Mouse (Mus musculus): ENCODE data around the gene Pou2f2. TPM values are rescaled to one million over a fixed set of nuclear protein-coding genes. Genes with fewer than 3 reads are reported as not detected.

Pou2f2 gene
- total RNA-seq, 2 experiments from 2014 or later = 10.1 to 11.4 TPM

GRCm38 (mm10) chr7:25105411-25106160 lies 73.9 kb downstream of the Pou2f2 start:
- peak; percentile 88 to 90 for DNase-seq (ENCODE audit: low spot score in 2 of 2)

GRCm38 (mm10) chr7:25099581-25099980 lies 79.9 kb downstream of the Pou2f2 start:
- no peak for DNase-seq (ENCODE audit: low spot score in 2 of 2)

GRCm38 (mm10) chr7:25098169-25098568 lies 81.4 kb downstream of the Pou2f2 start:
- no peak for DNase-seq (ENCODE audit: low spot score in 2 of 2)

- no peak for DNase-seq (ENCODE audit: low spot score in 2 of 2)
These were observed 89.7 kb downstream of the Pou2f2 start for GRCm38 (mm10) chr7:25089875-25090274.

- no peak for DNase-seq (ENCODE audit: low spot score in 2 of 2)
These were observed 90.6 kb downstream of the Pou2f2 start for GRCm38 (mm10) chr7:25088968-25089367.

GRCm38 (mm10) chr7:25088531-25088930 lies 91.0 kb downstream of the Pou2f2 start:
- DNase-seq (ENCODE audit: low spot score in 2 of 2) = no peak

GRCm38 (mm10) chr7:25087972-25088371 lies 91.6 kb downstream of the Pou2f2 start:
- DNase-seq (ENCODE audit: low spot score in 2 of 2) = no peak

- no peak for DNase-seq (ENCODE audit: low spot score in 2 of 2)
These were observed 92.1 kb downstream of the Pou2f2 start for GRCm38 (mm10) chr7:25087256-25087912.

- DNase-seq (ENCODE audit: low spot score in 2 of 2) = no peak
These were observed 92.9 kb downstream of the Pou2f2 start for GRCm38 (mm10) chr7:25086656-25087055.

GRCm38 (mm10) chr7:25084621-25085020 lies 94.9 kb downstream of the Pou2f2 start:
- no peak for DNase-seq (ENCODE audit: low spot score in 2 of 2)

GRCm38 (mm10) chr7:25082510-25082909 lies 97.0 kb downstream of the Pou2f2 start:
- DNase-seq (ENCODE audit: low spot score in 2 of 2) = no peak

GRCm38 (mm10) chr7:25080431-25080830 lies 99.1 kb downstream of the Pou2f2 start:
- no peak for DNase-seq (ENCODE audit: low spot score in 2 of 2)

- DNase-seq (ENCODE audit: low spot score in 2 of 2) = no peak
These were observed 100.0 kb downstream of the Pou2f2 start for GRCm38 (mm10) chr7:25079496-25080026.

GRCm38 (mm10) chr7:25077414-25077755 lies 102.1 kb downstream of the Pou2f2 start:
- no peak for DNase-seq (ENCODE audit: low spot score in 2 of 2)

- DNase-seq (ENCODE audit: low spot score in 2 of 2) = peak; percentile 97 to 99
These were observed 102.7 kb downstream of the Pou2f2 start for GRCm38 (mm10) chr7:25076663-25077413.

GRCm38 (mm10) chr7:25076296-25076662 lies 103.2 kb downstream of the Pou2f2 start:
- no peak for DNase-seq (ENCODE audit: low spot score in 2 of 2)

GRCm38 (mm10) chr7:25073924-25074323 lies 105.6 kb downstream of the Pou2f2 start:
- DNase-seq (ENCODE audit: low spot score in 2 of 2) = peak; percentile 47 to 67

- peak; percentile 65 to 86 for DNase-seq (ENCODE audit: low spot score in 2 of 2)
These were observed 106.7 kb downstream of the Pou2f2 start for GRCm38 (mm10) chr7:25072716-25073390.

GRCm38 (mm10) chr7:25071979-25072715 lies 107.4 kb downstream of the Pou2f2 start, which contains the start of the genes Grik5 and Zfp574:
Grik5 (minus strand) TSS chr7:25072346.
Zfp574 (plus strand) TSS chr7:25072567.
- no peak for DNase-seq (ENCODE audit: low spot score in 2 of 2)

GRCm38 (mm10) chr7:25068724-25069123 lies 110.8 kb downstream of the Pou2f2 start:
- DNase-seq (ENCODE audit: low spot score in 2 of 2) = peak in 1 of 2 experiments; percentile 60
